Mouse (Mus musculus) MN1 (cell line): ENCODE data around the gene Sfswap.
A peak's percentile ranks its signal among the peaks of the same experiment; 100 is the strongest.
"Not testable (repeated sequence)": the region's sequence is repeated elsewhere in the genome, so short reads cannot be mapped to it uniquely, and the experiment has no call there.

Experiments
- DNase-seq: peaks from one replicate; pipeline ENCODE4 v3.0.0-alpha.2; 2016; ENCODE audit warnings: low spot score

The Sfswap gene

DNA sequence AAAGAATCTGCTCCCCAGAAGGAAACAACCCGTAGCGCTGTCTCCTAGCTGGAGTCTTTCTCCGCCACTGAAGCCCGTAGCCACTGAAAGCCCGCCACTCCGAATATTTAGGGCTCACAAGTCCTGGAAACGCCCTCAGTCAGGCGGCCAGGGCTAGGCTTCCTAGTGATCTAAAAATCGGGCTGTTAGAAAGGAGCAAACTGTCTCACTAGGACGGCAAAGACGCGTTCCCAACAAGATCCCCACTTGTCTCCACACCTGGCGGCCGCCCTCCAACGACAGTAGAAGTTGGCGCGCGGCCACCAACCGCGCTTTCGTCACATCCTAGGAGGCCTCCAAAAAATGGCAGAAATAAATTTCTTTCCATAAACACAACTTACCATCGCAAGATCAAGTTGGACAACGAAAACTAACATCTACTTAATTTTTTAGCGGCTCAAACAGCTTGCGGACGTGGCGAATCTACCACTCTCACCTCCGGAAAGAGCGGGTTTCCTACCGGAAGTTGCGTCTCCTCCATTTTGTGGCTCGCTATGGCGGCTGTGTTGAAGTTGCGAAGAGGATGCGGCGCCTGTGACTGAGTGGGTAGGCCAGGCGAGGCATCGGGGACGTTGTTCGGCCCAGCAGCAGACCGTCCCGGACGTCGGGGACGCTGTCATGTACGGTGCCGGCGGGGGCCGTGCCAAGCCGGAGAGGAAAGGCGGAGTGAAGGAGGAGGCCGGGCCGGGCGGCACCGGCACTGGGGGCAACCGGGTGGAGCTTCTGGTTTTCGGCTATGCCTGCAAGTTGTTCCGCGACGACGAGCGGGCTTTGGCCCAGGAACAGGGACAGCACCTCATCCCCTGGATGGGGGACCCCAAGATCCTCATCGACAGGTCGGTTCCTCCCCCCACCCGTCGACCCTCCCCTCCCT lies at the start of gene Sfswap:
Sfswap (plus strand) TSS at position 500 of the 913 bp plus-strand sequence.
- peak; percentile 89 for DNase-seq

- DNase-seq = no peak
These were observed 48.5 kb upstream of the Sfswap start for GRCm38 (mm10) chr5:129452561-129452960.

DNA sequence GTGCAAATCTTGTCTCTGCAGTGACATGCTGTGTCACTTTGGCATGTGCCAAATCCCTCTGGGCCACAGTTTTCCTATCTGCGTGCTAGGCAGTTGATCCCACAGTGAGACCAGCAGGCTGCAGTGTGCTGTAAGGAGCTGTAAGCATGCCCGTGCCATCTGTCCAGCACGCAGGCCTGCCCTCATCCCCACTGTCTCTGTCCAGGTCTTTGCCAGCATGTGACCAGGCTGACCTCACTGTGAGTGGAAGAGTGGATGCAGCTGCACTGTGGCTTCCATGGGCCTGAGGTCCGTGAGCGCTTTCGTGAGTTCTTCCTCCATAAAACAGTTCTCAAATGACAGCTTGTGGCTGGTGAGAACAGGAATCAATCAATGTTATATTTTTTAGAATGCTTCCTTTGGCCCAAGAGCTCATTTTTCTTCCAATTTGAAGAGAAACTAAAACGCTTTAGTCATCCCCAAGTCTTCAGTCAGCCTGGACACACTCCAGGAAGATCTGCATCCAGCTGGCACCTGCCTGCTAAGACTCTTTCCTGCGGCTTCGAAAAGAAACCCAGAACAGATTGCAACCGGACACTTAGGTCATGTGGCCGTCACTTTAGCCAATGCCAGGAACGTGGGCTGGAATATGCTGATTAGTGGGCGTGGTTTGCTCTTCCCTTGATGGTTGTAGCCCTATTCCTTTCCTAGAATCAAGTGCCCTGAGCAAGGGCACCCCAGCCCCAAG lies 46.1 kb upstream of the Sfswap start:
- DNase-seq = peak; percentile 96

DNA sequence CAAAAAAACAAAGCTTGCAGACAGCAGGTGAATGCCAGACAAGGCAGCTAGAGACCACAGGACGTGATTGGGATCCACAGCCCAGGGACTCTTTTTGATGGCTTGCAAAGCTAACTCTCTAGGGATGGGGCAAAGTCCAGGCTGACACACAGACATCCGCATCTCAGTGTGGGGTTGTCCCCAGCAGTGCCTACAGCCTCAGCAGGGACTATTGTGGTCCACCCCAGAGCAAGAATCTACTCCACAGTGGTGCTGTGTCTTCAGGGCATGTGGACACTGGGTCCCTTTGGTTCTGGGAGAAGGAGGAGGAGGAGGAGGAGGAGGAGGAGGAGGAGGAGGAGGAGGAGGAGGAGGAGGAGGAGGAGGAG lies 45.5 kb upstream of the Sfswap start:
- no peak for DNase-seq

DNA sequence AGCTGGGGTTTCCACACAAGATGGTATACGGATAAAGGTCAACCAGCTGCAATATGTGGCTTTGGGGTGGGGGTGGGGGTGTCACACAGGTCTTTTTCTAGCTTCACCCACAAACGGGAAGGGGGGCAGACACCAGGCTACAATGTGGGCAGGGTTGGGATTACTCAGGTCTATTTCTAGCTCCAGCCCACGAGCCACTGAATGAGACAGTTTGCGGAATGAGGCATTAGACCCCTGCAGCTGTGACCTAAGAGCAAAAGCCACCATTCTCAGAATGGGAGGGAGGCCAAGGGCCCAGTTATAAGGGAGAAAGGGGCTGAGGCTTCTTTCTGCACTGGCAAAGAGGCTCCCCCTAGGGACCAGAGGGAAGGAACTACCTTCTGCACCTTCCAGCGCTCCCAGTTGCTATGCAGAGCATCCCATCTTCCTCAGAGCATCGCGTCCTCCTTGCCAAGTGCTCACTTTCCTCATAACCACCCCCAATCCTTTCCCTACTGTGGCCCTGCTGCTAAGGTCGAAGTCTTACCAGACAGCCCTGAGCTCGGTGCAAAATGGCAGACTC lies 44.4 kb upstream of the Sfswap start:
- DNase-seq = no peak

- no peak for DNase-seq
These were observed 42.9 kb upstream of the Sfswap start for GRCm38 (mm10) chr5:129458109-129458508.

DNA sequence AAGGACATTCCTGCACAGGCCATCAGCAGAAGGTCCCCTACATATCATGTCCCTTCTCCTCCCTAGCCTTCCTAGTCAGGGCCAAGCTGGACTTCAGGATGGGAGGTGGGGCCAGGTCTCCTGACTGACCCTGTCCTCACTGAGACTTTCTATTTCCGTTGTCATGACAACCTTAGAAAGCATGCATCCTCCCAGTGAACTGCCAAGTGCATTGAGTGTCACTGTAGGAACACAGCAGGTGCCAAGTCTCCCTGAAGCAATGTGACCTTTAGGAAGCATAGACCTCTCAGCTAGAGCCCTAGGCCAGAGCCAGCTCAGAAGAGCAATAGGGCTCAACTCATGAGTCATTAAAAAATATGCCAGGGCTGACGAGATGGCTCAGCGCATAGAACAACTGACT lies 42.5 kb upstream of the Sfswap start:
- DNase-seq = no peak

DNA sequence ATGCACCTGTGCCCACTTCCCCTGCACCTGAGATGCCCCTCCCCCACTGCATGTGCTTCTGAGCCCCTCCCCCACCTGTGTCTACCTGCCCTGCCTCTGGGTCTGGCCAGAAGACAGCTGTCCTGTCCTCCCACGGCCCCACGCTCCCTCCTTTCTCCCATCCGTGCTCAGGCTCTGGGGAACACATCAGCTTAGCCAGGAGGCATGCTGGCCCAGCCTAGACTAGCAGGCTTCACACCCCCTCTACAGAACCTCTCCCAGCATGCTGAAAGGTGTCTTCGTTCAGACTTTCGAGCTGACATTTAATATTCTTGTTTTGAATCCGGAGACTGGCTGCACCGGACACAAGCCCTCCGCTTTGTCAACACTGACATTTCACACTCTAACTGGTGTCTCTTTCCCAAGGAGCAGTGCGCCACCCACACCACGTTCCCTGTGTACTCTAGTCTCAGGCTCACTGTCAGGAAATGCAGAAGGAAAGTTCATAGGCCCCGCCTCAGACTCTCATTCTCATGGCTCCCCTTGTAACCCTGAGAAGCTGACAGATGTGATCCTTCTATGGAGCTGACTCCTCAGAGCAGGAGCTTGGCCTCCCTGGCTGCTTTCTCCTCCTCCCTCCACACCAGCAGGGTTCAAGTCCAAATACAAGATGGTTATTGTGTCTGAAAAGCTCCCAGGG lies 40.1 kb upstream of the Sfswap start:
- DNase-seq = no peak

GRCm38 (mm10) chr5:129463648-129464047 lies 37.4 kb upstream of the Sfswap start:
- DNase-seq = not testable (repeated sequence)

DNA sequence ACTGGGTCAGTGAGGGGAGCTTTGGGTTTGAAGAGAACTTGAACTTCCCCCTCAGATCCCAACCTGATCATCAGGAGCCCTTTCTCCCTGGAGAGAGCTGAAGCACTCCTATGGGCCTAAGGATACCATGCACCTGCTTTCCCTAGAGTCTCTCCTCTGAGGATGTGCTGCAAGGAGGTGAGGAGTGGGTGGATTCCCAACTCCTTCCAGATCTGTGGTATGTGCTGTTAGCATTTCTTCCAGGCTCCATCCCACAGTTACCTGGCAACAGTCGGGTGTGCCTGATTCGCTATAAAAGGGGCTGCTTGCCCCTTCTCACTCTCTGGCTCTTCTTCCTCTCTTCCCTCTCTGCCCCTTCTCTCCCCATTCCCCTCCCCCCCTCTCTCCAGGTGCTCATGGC lies 35.2 kb upstream of the Sfswap start:
- no peak for DNase-seq

DNA sequence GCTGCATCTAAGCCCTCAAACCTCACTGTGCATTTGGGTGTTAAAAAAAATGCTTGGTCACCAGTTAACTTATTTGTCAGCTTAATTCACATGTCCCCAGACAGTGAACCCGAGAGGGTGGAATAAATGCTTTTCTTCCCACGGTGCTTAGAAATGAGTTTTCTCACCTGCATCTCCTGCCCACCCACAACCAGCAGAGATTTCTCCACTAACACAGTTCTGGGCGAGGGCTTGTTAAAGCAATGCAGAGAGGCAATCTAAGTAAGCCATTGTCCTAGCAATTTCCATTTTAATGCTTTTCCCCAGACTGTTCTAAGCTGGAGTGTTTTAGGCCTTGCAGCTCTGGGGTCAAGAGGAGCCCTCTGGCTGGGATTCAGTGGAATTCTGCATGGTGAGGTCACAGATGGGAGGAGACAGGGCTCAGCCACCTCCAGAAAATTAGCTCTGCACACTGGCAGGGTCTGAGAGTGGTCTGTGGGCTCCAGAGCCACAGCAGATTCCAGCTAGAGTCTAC lies 25.4 kb upstream of the Sfswap start:
- no peak for DNase-seq

- peak; percentile 82 for DNase-seq
These were observed 11.1 kb upstream of the Sfswap start for GRCm38 (mm10) chr5:129489879-129490278.

DNA sequence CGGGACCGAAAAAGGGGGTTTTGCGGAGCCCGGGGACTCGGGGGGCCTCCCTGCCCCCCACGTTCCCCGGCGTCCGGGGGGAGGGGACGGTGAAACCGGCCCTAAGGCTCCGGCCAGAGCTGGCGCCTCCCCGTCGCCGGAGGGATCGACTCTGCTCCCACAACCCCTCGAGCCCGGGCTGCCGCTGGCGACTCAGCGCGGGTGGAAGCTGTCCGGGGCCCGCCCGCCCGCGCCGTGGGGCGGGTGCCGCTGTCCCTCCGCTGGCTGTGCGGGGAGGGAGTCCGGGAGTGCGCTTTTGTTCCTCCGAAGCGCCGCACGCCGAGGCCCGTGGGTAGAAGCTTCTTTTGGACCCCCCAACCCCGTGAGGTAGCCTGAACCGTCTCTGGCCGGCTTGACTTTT lies 650 bp downstream of the Sfswap start:
- DNase-seq = peak; percentile 56

GRCm38 (mm10) chr5:129506886-129507285 lies 5.9 kb downstream of the Sfswap start:
- DNase-seq = no peak

DNA sequence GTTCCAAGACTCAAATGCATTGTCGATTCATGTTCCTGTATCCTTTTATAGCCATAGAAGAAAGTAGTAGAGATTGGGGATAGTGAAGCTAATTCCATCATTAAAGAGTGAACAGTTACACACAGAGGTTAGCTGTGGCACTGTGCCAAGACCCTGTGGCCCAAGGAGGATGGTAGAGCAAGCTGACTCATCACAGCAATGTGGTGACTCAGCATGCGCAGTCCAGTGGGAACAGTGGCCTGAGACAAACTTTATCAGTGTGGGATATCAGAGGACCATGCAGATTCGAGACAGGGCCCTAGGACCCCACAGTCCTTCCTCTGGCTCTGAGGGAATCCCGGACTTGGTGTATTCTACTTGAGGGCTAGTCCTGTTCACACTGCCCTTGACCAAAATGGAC lies 17.2 kb downstream of the Sfswap start:
- peak; percentile 85 for DNase-seq

DNA sequence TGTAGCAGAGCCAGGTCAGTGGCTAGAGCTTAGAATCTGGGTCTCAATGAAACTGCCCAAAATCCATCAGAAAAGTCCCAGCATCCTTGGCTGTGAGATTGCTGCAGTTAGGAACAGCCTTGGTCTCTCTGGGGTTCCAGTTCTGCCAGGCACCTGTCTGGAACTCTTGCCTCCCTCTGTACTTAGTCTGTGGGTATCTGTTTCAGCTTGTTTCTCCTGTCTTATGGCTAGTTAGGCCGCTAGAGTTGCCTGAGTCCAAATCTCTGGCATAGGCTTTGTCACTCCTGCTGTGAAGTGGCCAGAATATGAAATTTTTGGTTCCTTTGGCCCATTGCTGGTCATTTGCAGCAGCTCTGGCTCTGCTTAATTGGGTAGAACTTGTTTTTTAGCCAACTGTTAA lies 17.8 kb downstream of the Sfswap start:
- no peak for DNase-seq

- no peak for DNase-seq
These were observed 18.6 kb downstream of the Sfswap start for GRCm38 (mm10) chr5:129519591-129519990.

- DNase-seq = no peak
These were observed 20.5 kb downstream of the Sfswap start for GRCm38 (mm10) chr5:129521501-129521900.

GRCm38 (mm10) chr5:129521913-129522312 lies 20.9 kb downstream of the Sfswap start:
- no peak for DNase-seq

- DNase-seq = no peak
These were observed 22.1 kb downstream of the Sfswap start for GRCm38 (mm10) chr5:129523166-129523565.

DNA sequence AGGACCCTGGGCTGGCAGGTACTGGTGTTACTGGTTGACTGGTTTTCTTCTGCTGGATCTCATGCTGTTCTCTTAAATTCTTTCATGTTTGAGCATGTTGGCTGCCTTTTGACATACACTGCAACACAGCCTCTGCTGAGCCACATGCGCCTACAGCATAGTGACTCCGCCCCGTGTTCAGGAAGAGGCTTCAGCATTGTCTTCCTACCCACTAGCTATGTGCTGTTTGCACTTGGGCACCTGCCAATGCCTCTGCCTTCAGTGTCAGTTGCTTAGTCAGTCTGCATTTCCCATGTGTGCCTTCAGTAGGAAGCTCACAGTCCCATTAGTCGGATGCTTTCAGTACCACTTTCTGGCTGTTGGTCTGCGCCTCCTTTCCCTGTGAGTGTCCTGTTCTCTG lies 23.7 kb downstream of the Sfswap start:
- DNase-seq = peak; percentile 57

- peak; percentile 20 for DNase-seq
These were observed 26.1 kb downstream of the Sfswap start for GRCm38 (mm10) chr5:129527162-129527561.
